Mouse (Mus musculus): ENCODE measurements around the gene Wdfy4. TPM values are rescaled to one million over a fixed set of nuclear protein-coding genes. Genes with fewer than 3 reads are reported as not detected.

Gene Wdfy4
- polyA plus RNA-seq, 1 experiment from 2014 or later, result 0.19 TPM

DNA sequence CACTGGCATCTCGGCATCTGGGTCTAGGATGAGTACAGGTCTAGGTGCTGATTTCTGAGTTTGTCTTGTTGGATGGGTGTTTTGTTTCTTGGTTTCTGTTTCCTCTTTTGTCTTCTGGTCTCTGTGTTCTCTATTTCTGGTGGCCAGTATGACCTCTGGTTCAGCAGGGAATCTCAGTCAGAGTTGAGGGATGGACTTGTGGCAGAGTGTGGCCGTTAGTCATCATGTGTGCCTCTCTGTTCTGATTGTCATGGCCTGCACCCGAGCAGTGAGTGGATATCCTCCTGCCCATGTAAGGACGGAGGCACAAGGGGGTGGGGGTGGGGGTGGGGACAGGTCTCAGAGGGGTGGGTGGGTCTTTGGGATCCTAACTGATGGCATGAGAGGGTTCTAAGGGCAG, 16.9 kb upstream of the Wdfy4 start:
- no peak for ATAC-seq (ENCODE audit: low FRiP score)
- Histone ChIP-seq H3K27ac (no peak overlapping the region), H3K36me3 (replicated peaks; ENCODE audit: control insufficient read depth, insufficient read depth) (no peaks in the 10 kb centered on the region), H3K27me3 (ENCODE audit: control insufficient read depth, insufficient read depth, low read length) (no peaks in the 10 kb centered on the region), H3K4me2 (replicated peaks) (no peak overlapping the region), H3K9ac (no peak overlapping the region), H3K9me3 (ENCODE audit: control insufficient read depth, low read length) (no peaks in the 10 kb centered on the region), H3K4me1 (replicated peaks; ENCODE audit: control insufficient read depth, insufficient read depth, low read length) (no peaks in the 10 kb centered on the region), H3K4me3 (replicated peaks; ENCODE audit: low read length) (no peak overlapping the region)
- 86% methylated on average over 4 of the region's 4 CpGs for WGBS
- no peak for DNase-seq (ENCODE audit: low spot score)

DNA sequence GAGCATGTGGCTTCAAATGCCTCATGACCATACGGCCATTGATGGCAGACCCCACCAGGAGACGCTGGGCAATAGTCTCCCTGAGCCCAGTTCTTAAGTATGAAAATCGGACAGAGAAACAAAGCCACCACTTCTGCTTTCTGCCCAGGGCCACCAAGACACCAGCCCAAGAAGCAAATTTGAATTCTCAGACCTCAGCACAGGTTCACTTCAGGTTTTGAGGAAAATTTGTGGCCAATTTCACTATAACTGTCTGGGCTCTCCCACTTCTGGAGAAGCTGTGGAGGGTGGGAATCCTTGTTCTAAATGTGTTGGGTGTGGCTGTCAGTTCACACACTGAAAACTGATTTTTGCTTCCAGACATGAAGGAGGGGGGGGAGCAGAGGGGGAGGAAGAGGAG, 8.9 kb upstream of the Wdfy4 start:
- Histone ChIP-seq H3K4me3 (replicated peaks; ENCODE audit: low read length) (no peak overlapping the region), H3K27me3 (ENCODE audit: control insufficient read depth, insufficient read depth, low read length) (no peaks in the 10 kb centered on the region), H3K9me3 (ENCODE audit: control insufficient read depth, low read length) (no peaks in the 10 kb centered on the region), H3K27ac (no peak overlapping the region), H3K4me1 (replicated peaks; ENCODE audit: control insufficient read depth, insufficient read depth, low read length) (no peaks in the 10 kb centered on the region), H3K36me3 (replicated peaks; ENCODE audit: control insufficient read depth, insufficient read depth) (no peaks in the 10 kb centered on the region), H3K4me2 (replicated peaks) (no peak overlapping the region), H3K9ac (no peak overlapping the region)
- ATAC-seq (ENCODE audit: low FRiP score), result no peak
- 79% methylated on average over 3 of the region's 3 CpGs for WGBS
- DNase-seq (ENCODE audit: low spot score), result no peak

DNA sequence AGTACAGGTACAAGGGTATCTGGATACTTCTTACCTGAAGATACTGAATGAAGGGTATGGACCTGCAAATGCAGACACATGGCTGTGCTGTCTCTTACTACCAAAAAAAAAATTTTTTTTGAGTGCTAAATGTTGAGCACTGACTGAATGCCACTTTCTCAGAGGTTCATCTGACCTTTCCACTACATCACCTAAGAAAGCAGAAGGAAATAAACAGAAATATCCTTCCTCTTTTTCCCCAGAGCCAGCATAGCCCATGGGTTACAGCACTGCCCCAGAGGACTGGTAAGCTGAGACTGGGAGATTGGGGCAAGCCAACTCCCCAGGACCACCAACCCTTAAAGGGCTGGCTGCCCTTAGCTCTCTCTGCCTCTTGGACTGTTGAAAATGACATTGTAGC, 8.5 kb upstream of the Wdfy4 start:
- Histone ChIP-seq H3K9me3 (ENCODE audit: control insufficient read depth, low read length) (no peaks in the 10 kb centered on the region), H3K27ac (no peak overlapping the region), H3K4me2 (replicated peaks) (no peak overlapping the region), H3K4me3 (replicated peaks; ENCODE audit: low read length) (no peak overlapping the region), H3K27me3 (ENCODE audit: control insufficient read depth, insufficient read depth, low read length) (no peaks in the 10 kb centered on the region), H3K36me3 (replicated peaks; ENCODE audit: control insufficient read depth, insufficient read depth) (no peaks in the 10 kb centered on the region), H3K9ac (no peak overlapping the region), H3K4me1 (replicated peaks; ENCODE audit: control insufficient read depth, insufficient read depth, low read length) (no peaks in the 10 kb centered on the region)
- ATAC-seq (ENCODE audit: low FRiP score) (no peak), DNase-seq (ENCODE audit: low spot score) (no peak)

DNA sequence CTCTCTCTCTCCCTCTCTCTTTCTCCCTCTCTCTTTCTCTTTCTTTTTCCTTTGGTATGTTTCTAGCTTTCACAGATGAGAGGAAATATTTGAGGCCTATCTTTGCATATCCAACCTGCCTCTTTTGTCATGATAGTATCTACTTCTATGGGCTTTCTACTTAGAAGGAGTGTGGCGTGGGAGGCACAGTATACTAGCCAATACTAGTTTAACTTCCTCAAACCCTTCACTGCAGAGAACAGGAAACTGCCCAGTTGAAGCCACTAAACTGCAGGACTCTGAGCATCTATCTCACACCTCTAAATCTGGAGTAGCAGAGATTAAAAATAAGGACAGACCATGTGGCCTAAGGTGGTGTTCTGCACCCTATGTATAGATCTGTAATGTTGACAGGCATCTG, 5.3 kb upstream of the Wdfy4 start:
- no peak for ATAC-seq (ENCODE audit: low FRiP score)
- H3K4me3 ChIP-seq (replicated peaks; ENCODE audit: low read length), result no peak overlapping the region
- no peaks in the 10 kb centered on the region for H3K4me1 ChIP-seq (replicated peaks; ENCODE audit: control insufficient read depth, insufficient read depth, low read length)
- H3K27me3 ChIP-seq (ENCODE audit: control insufficient read depth, insufficient read depth, low read length), result no peaks in the 10 kb centered on the region
- no peak overlapping the region for H3K9ac ChIP-seq
- no peak overlapping the region for H3K27ac ChIP-seq
- H3K36me3 ChIP-seq (replicated peaks; ENCODE audit: control insufficient read depth, insufficient read depth), result no peaks in the 10 kb centered on the region
- DNase-seq (ENCODE audit: low spot score), result no peak
- 88% methylated on average over 1 of the region's 1 CpGs for WGBS
- H3K9me3 ChIP-seq (ENCODE audit: control insufficient read depth, low read length), result no peaks in the 10 kb centered on the region
- no peak overlapping the region for H3K4me2 ChIP-seq (replicated peaks)

DNA sequence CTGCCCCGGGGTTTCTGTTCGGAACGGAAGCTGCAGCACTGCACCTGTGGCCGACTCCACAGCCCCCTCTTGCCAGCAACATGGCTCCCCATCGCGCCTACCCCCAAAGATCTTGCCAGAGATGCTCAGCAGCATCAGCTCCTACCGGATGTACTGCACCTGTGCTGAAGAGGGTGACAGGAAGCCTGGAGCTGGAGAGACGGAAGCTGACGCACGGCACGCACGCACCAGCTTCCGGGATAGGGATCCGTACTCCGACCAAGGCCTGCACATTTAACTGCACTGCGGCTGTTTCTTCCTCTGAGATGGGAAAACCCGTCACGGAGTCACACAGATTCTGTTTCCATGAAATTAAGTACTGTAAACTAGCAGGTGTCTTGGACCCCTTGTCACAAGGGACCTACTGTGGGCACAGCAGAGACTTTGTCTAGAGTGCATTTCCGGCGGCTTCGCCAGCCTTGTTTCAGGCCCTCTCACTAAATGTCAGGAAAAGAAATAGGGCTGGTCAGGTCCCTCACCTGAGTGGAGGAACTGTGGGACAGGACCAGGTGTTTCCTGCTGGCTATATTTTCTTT, 4.6 kb upstream of the Wdfy4 start:
- Histone ChIP-seq H3K4me1 (replicated peaks; ENCODE audit: control insufficient read depth, insufficient read depth, low read length) (no peaks in the 10 kb centered on the region), H3K9ac (no peak overlapping the region), H3K27me3 (ENCODE audit: control insufficient read depth, insufficient read depth, low read length) (no peaks in the 10 kb centered on the region), H3K4me2 (replicated peaks) (no peak overlapping the region), H3K27ac (no peak overlapping the region), H3K9me3 (ENCODE audit: control insufficient read depth, low read length) (no peaks in the 10 kb centered on the region), H3K36me3 (replicated peaks; ENCODE audit: control insufficient read depth, insufficient read depth) (no peaks in the 10 kb centered on the region), H3K4me3 (replicated peaks; ENCODE audit: low read length) (no peak overlapping the region)
- ATAC-seq (ENCODE audit: low FRiP score), result no peak
- 93% methylated on average over 21 of the region's 21 CpGs for WGBS
- no peak for DNase-seq (ENCODE audit: low spot score)

DNA sequence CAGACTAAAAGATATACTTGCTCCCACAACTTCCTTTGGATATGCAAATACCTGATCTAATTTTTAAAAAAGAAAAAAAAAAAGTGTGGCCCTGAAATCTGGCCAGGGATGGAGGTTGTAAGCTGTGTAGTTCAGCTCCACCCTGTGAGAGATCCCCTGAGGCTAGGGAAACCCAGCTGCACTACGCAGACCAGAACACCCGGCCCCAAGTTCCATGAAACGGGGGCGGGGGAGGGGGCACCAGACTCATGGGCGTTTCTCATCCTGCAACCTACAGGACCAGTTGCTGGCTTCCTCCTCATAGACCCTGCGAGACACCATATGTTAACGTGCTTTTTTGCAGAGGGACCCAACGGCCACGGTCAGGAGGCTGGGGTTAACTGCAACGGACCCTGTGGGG, 3.9 kb upstream of the Wdfy4 start:
- no peaks in the 10 kb centered on the region for H3K27me3 ChIP-seq (ENCODE audit: control insufficient read depth, insufficient read depth, low read length)
- no peaks in the 10 kb centered on the region for H3K9me3 ChIP-seq (ENCODE audit: control insufficient read depth, low read length)
- no peaks in the 10 kb centered on the region for H3K36me3 ChIP-seq (replicated peaks; ENCODE audit: control insufficient read depth, insufficient read depth)
- DNase-seq (ENCODE audit: low spot score), result no peak
- H3K9ac ChIP-seq, result no peak overlapping the region
- H3K27ac ChIP-seq, result no peak overlapping the region
- no peaks in the 10 kb centered on the region for H3K4me1 ChIP-seq (replicated peaks; ENCODE audit: control insufficient read depth, insufficient read depth, low read length)
- H3K4me3 ChIP-seq (replicated peaks; ENCODE audit: low read length), result no peak overlapping the region
- WGBS, result 69% methylated on average over 10 of the region's 10 CpGs
- no peak overlapping the region for H3K4me2 ChIP-seq (replicated peaks)
- ATAC-seq (ENCODE audit: low FRiP score), result no peak

GRCm38 (mm10) chr14:33187201-33187600, 1.9 kb upstream of the Wdfy4 start:
- Histone ChIP-seq H3K9ac (no peak overlapping the region), H3K4me2 (replicated peaks) (no peak overlapping the region), H3K36me3 (replicated peaks; ENCODE audit: control insufficient read depth, insufficient read depth) (no peaks in the 10 kb centered on the region), H3K4me1 (replicated peaks; ENCODE audit: control insufficient read depth, insufficient read depth, low read length) (no peaks in the 10 kb centered on the region), H3K27me3 (ENCODE audit: control insufficient read depth, insufficient read depth, low read length) (no peaks in the 10 kb centered on the region), H3K9me3 (ENCODE audit: control insufficient read depth, low read length) (no peaks in the 10 kb centered on the region), H3K4me3 (replicated peaks; ENCODE audit: low read length) (no peak overlapping the region), H3K27ac (no peak overlapping the region)
- DNase-seq (ENCODE audit: low spot score), result no peak
- WGBS, result 24% methylated on average over 4 of the region's 4 CpGs
- no peak for ATAC-seq (ENCODE audit: low FRiP score)

DNA sequence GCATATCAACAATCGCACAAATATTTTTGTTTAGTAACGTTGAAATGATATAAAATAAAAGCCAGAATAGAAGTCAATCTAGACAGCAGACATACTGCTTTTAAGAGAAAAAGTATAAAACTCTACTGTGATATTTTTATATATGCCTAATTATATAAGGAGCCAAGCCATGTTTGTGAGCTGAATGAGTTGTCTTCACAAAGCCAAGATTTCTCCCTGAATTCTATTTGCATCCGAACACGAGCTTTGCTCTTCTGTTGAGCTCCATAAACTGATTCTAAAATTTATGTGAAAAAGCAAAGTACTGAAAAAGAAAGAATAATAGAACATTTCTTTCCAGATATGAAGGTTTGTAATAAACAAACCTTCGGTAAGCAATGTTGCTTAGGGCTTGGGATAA, 5.2 kb downstream of the Wdfy4 start:
- H3K4me2 ChIP-seq (replicated peaks), result no peak overlapping the region
- no peak overlapping the region for H3K27ac ChIP-seq
- ATAC-seq (ENCODE audit: low FRiP score), result no peak
- H3K9ac ChIP-seq, result no peak overlapping the region
- WGBS, result 90% methylated on average over 5 of the region's 5 CpGs
- no peaks in the 10 kb centered on the region for H3K9me3 ChIP-seq (ENCODE audit: control insufficient read depth, low read length)
- no peaks in the 10 kb centered on the region for H3K4me1 ChIP-seq (replicated peaks; ENCODE audit: control insufficient read depth, insufficient read depth, low read length)
- no peak overlapping the region for H3K4me3 ChIP-seq (replicated peaks; ENCODE audit: low read length)
- no peaks in the 10 kb centered on the region for H3K27me3 ChIP-seq (ENCODE audit: control insufficient read depth, insufficient read depth, low read length)
- DNase-seq (ENCODE audit: low spot score), result no peak
- H3K36me3 ChIP-seq (replicated peaks; ENCODE audit: control insufficient read depth, insufficient read depth), result no peaks in the 10 kb centered on the region

DNA sequence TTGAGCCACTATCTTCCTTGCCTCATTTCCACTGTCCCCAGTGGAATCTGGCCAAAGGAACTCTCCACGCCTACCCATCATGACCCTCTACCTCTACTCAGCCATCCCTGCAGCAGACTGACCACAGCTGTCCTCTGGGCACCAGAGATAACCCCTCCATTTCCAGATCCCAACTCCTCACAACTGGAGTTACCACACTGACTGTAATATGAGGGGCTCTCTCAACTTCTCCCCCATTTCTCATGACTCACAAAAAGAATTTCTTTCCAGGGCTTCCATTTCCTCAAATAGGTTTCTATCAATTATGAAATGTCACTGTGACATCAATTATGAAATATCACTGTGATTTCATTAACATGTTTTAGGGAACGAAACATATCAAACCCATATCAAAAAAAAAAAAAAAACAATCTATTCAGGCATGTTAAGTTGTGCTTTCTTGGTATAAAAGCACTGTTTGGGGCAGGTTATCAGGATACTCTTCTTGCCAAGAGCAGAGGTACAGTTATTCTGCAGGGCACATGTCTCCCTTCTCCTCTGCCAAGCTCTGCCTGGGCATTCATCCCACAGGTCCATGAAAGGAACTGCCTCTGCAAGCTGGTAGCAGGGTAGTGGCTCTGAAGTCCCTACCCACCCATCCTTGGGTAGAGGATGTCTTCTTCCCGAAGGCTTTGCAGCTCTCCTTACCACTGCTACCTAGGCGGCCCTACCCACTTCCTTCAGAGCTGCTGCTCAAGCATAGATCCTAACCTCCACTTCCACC, 10.1 kb downstream of the Wdfy4 start:
- 78% methylated on average over 4 of the region's 4 CpGs for WGBS

DNA sequence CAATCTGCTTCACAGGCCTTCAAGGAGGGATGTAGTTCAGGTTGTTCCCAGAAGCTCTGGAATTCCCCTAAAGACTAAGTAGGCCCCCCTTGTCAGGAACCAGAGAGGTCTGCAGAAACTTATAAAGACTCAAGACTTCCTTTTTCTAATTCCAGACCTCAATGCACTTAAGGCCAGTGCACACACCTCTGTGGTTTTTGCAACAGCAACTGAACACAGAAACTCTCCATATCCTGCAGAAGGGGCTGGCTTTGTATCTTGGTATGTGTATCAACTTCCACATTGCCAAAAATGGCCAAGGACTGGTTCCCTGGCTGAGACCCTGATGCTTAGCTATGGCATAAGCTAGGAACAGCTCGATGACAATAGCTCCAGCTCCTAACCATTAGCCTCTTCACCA, 13.4 kb downstream of the Wdfy4 start:
- Histone ChIP-seq H3K4me3 (replicated peaks; ENCODE audit: low read length) (no peak overlapping the region), H3K36me3 (replicated peaks; ENCODE audit: control insufficient read depth, insufficient read depth) (no peaks in the 10 kb centered on the region), H3K4me2 (replicated peaks) (no peak overlapping the region), H3K4me1 (replicated peaks; ENCODE audit: control insufficient read depth, insufficient read depth, low read length) (no peaks in the 10 kb centered on the region), H3K9me3 (ENCODE audit: control insufficient read depth, low read length) (no peaks in the 10 kb centered on the region), H3K27me3 (ENCODE audit: control insufficient read depth, insufficient read depth, low read length) (no peaks in the 10 kb centered on the region), H3K27ac (no peak overlapping the region), H3K9ac (no peak overlapping the region)
- DNase-seq (ENCODE audit: low spot score), result no peak
- ATAC-seq (ENCODE audit: low FRiP score), result no peak
- 88% methylated on average over 1 of the region's 1 CpGs for WGBS

More for the DNA sequence above, 10.1 kb downstream of the Wdfy4 start:
- no peaks in the 10 kb centered on the region for H3K27me3 ChIP-seq (ENCODE audit: control insufficient read depth, insufficient read depth, low read length)
- DNase-seq (ENCODE audit: low spot score) (no peak), ATAC-seq (ENCODE audit: low FRiP score) (no peak)
- H3K4me3 ChIP-seq (replicated peaks; ENCODE audit: low read length), result no peak overlapping the region
- H3K9ac ChIP-seq, result no peak overlapping the region
- no peak overlapping the region for H3K4me2 ChIP-seq (replicated peaks)
- H3K9me3 ChIP-seq (ENCODE audit: control insufficient read depth, low read length), result no peaks in the 10 kb centered on the region
- no peak overlapping the region for H3K27ac ChIP-seq
- H3K36me3 ChIP-seq (replicated peaks; ENCODE audit: control insufficient read depth, insufficient read depth), result no peaks in the 10 kb centered on the region
- no peaks in the 10 kb centered on the region for H3K4me1 ChIP-seq (replicated peaks; ENCODE audit: control insufficient read depth, insufficient read depth, low read length)

Data from hindbrain, embryonic 14.5 days (tissue).